Mouse (Mus musculus): ENCODE data around the gene Strn3. TPM values are rescaled to one million over a fixed set of nuclear protein-coding genes. Genes with fewer than 3 reads are reported as not detected.
"Not testable (repeated sequence)": the region's sequence is repeated elsewhere in the genome, so short reads cannot be mapped to it uniquely, and the experiment has no call there.

The Strn3 gene
- total RNA-seq, 2 experiments from 2014 or later, result 90.5 to 92.8 TPM

DNA sequence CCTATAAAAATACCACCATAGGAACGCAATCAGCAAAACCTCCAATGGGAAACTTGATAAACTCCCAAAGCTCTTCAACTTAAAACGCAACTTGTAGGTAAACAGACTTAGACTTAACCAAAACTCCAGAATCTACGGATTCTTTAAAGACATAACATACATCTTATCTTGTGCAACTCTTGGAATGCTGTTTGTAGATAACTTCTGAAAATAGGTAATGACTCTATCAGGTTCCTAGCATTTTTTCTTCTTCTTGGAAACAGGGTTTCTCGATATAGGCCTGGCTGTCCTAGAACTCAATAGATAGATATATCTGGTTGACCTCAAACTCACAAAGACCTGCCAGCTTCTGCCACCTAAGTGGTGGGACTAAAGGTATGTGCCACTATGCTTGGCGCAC lies 70.5 kb downstream of the Strn3 start:
- DNase-seq (ENCODE audit: low spot score in 2 of 2), result no peak

DNA sequence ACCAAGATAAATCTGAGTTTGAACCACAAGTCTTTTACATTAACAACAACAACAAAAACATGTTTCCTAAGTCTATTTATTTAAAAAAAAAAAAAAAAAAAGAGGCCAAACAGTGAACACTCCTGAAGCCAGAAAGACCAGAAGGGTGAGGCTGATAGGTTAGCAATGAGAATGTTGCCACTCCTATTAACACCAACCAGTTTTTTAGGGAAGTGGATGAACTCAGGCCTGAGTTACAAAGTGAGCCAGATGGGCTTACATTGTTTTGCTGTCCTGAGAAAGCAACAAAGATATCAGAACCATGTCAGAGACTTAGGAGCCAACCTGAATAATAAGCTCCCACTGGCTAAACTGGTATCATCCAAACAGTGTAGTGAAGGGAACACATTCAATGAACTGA lies 71.1 kb downstream of the Strn3 start:
- DNase-seq (ENCODE audit: low spot score in 2 of 2), result no peak

DNA sequence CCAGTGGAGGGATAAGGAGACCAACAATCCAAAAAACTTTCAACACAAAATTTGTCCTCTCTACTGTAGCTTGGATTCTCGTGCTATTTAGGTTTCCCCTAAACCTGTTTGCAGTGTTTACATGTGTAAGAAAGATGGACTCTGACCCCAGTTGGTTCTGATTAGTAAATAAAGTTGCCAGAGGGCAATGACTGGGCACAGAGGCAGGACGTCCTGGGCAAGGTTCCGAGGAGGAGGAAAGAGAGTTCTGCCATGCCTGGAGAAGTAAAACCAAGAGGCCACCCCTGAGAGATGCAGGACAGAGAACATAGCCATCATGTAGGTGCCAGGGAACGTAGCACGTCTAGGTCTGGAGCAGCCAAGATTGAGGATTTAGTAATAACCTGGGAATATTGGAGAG lies 79.3 kb downstream of the Strn3 start:
- no peak for DNase-seq (ENCODE audit: low spot score in 2 of 2)

DNA sequence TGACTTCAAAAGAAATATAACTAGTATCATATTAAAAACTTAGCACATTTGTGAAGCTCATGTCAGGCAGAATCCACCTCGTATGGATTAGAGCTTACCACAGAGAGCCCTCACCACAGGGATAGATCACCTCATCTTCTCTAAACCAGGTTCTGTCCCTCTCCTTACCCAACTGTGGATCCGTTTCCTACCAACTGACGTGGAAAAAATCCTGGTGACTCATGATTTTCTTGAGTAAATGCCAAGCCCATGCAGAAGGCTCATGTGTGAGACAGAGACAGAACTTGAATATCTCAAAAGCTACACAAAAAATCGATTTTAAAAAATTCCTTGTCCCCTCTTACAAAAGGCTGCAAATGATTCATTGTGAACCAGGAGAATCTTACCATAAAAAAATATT lies 85.6 kb downstream of the Strn3 start:
- no peak for DNase-seq (ENCODE audit: low spot score in 2 of 2)

DNA sequence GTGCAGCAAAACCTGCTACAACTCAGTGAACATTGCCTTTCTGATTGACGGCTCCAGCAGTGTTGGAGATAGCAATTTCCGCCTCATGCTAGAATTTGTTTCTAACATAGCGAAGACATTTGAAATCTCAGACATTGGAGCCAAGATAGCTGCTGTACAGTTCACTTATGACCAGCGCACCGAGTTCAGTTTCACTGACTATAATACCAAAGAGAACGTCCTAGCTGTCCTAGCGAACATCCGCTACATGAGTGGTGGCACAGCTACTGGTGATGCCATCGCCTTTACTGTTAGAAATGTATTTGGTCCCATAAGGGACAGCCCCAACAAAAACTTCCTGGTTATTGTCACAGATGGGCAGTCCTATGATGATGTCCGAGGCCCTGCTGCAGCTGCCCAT lies 88.4 kb downstream of the Strn3 start:
- peak in 1 of 2 experiments; percentile 21 for DNase-seq (ENCODE audit: low spot score in 2 of 2)

DNA sequence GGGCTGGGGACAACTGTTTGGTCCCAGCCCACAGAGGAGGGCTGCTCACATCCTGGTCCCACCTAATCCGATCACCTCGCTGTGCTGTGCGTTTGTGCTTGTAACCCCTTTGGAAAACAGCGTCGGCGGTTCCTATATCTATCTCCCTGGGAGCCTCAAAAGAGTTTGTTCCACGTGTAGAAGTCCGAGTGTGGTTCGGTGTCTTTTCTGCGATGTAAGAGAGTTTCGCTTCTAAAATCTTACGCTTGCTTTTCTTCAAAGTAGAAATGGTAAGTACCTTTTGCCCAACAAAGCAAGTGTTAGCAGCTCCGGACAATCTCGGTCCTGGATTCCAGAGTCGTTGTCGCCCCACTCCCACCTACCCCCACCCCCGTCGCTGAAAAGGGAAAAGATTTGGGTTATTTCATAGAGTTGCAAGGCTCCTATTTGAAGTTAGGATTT lies 97.6 kb downstream of the Strn3 start:
- no peak for DNase-seq (ENCODE audit: low spot score in 2 of 2)

DNA sequence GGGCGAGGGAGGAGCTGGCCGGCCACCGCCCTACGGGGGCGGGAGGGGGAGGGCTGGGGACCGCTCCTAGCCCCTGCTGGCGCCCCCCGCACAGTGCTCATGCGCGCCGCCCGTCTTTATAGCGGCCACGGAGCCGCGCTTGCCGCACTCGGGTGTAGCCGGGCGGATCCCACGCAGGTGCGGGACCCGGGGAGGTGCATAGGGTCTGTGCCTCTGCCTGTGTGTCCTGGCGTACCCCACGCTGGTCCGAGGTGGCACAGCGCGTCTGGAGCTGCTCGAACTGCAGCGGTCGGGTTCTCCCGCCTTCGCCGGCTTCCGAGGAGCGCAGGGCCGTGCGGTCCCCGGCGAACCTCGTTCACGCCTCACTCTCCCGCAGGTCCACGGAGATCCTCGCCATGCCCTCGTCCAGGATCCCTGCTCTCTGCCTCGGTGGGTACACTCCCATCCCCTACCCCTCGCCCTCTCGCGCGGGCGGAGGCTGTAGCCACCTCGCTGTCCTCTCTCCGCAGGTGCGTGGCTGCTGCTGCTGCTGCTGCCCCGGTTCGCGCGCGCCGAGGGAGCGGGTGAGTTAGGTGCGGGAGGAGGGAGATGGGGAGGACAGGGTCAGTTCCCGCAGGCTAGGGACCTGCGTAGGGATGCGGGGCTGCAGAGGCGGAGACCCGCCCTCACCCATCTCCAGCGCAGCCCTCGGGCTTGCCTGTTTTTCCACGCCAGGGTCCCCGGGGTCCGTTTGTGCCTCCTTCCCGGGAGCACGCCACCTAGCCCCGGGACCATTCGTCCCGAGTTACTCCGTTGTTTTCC lies 98.3 kb downstream of the Strn3 start, which contains the start of gene Coch:
Gene Coch, plus strand, starts transcription at position 113 of the 801 bp plus-strand sequence.
- no peak for DNase-seq (ENCODE audit: low spot score in 2 of 2)

DNA sequence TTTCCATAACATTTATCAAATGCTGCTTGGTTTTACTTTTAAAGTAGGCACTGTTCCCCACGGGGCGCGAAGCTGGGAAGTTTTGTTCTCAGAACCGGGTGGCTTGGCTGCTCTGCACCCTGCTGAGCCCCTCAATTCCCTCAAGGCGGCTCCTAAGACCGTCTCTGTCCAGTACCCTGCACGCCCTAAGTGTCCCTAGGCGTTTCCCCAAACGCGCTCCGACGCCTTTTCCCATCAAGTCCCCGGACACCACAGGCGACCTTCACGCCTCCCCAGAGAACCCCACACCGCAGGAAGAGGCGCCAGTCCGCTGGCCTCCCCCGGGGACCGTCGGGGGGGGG lies 98.8 kb downstream of the Strn3 start:
- DNase-seq (ENCODE audit: low spot score in 2 of 2), result no peak

DNA sequence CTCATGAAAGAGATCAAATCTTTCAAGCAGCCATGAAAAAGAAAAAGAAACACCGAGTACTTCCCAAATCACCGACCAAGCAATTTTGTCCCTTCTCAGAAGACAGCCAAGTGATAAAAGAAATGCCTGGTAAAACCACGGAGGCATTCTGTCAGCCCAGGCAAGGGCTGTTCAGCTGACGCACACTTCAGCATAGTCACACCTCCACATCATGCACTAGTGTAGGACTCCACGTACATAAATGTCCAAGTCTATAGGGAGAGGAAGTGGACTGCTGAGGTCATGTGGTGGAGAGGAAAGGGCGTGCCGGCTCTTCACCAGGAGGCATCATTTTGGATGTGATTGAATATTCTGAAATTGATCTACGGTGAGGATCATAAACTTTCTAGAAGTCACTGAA lies 99.8 kb downstream of the Strn3 start:
- DNase-seq (ENCODE audit: low spot score in 2 of 2), result no peak

DNA sequence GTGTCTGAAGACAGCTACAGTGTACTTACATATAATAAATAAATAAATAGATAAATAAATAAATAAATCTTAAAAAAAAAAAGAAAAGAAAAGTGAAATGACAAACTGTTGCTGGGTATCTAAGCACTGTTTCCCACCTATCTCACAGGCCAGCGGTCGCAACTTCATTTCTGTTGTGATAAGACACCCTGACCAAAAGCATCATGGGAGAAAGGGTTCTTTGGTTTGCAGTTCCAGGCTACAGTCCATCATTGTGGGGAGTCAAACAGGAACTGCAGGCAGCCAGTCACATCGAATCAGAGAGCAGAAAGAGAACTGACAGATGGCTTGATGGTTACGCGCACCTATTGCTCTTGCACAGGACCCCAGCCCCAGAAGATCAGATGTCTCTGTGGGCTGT lies 102.4 kb downstream of the Strn3 start:
- no peak for DNase-seq (ENCODE audit: low spot score in 2 of 2)

DNA sequence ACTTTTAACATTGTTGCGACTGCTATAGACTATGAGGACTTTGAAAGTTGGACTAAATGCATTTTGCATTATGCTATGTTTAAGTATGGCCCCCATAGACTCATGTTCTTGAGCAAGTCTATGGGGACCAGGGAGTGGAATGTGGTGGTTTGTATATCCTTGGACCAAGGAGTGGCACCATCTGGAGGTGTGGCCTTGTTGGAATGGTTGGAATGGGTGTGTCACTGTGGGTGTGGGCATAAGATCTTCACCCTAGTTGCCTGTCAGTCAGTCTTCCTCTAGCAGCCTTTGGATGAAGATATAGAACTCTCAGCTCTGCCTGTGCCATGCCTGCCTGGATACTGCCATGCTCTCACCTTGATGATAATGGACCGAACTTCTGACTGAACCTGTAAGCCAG lies 113.9 kb downstream of the Strn3 start:
- not testable (repeated sequence) for DNase-seq (ENCODE audit: low spot score in 2 of 2)

DNA sequence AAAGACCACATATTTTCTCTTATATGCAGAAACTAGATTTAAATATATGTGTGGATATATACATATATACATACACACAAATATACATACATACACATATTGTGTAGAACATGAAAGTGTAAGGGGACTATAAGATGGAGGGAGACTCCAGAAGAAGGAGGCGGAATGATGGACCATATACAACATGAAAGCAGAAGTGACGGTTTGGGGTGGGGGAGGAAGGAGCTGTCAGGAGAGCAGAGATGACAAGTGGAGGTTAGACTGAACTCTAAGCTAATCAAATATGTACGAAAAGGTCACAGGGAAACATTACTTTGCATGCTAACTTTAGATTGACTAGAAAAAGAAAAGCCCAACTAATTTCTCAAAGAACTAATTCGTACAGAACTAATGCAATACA lies 119.0 kb downstream of the Strn3 start:
- no peak for DNase-seq (ENCODE audit: low spot score in 2 of 2)

DNA sequence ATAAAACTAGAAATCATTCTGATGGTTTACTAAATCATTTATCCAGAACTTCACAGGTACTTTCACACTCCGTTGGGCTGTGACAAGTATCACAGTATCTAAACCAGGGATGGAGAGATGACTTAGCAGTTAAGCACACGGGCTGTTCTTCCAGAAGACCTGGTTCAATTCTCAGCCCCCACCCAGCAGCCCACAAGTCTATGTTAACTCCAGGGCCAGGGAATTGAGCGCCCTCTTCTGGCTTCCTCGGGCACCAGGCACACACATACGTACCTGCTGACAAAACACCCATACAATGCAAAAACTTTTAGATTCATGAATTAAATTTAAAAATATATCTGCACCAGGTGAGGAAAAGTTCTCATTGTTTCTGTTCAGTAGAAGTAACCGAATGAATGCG lies 121.8 kb downstream of the Strn3 start:
- DNase-seq (ENCODE audit: low spot score in 2 of 2), result no peak

DNA sequence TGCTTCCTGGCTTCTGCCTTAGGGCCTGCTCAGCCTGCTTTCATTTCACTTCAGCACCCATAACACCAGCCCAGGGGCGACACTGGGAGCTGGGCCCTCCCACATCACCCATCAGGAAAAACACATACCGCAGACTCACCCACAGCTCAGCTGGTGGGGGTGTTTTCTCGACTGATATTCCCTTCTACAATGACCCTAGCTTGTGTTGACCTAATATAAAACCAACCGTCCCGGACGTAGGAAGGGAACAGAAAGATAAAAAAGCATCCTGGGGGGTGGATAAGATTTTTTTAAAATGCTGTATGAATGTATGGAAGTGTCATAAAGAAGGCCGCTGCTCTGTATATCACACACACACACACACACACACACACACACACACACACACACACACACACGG lies 122.2 kb downstream of the Strn3 start:
- DNase-seq (ENCODE audit: low spot score in 2 of 2), result no peak

DNA sequence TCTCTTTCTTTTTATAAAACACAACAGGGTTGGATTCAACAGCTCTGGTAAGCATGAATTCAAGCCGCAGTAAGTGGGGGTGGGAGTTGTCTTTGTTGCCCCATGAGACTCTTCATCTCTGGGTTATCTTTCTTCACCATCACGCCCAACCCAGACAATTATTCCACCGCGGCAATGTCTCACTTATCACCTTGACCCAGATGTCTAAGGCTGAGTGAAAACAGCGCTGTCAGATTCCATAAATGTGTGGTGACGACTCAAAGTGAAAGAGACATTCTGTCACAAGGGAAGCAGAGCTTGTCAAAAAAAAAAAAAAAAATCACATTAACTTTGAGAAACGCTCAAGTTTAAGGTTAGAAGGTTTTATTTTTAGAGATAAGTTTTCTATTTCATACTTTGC lies 124.5 kb downstream of the Strn3 start:
- DNase-seq (ENCODE audit: low spot score in 2 of 2), result no peak

DNA sequence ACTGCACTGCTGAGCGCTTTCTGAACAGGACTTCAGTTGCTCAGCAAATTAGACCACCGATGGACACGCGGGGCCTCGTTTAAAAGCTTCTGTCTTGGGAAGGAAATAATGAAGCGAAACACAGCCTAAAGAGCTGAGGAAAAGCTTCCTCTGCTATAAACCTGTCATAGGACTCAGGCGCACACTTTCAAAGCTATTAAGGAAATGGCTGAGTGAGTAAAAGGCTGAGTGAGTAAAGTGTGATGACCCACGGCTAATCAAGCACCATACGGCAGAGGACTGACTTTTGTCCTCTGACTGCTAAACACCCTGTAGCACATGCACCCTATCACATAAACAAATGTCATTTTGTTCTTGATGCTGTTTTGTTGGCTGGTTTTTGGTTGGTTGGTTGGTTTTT lies 130.3 kb downstream of the Strn3 start:
- no peak for DNase-seq (ENCODE audit: low spot score in 2 of 2)

Other genes starting within 250 kb of the Strn3 start
- 1 to 10 TPM; 3.2 to 4.0 TPM for gene Coch, start 98.6 kb downstream of the Strn3 start, total RNA-seq (2021)
- 10 to 100 TPM; 49.8 to 50.3 TPM for gene Ap4s1, start 864 bp downstream of the Strn3 start, total RNA-seq (2021)
- 10 to 100 TPM; 80.0 to 81.2 TPM for gene Hectd1, start 137.6 kb upstream of the Strn3 start, total RNA-seq (2021)

All from layer of hippocampus, adult 18-20 months (tissue).